Mouse (Mus musculus): Measurements from ENCODE around the gene Gpr39.

DNA sequence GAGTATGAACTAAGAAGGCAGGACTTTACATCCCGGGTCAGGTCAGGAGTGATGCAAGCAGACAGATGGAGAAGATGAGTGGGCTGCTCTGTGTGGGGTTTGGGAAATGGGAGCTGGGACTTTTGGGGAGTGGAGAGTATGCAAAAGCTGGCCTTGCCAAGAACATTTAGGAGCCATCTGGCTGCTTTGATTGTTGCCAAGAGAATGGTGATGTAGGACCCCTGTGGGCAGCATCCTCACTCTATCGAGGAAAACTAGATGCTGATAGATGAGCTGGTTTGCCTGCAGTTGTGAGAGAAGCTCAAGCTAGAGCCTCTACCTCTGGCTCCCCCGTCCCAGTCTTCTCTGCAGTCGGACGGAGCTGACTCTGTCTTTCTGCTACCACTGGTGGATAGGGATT, 47.5 kb downstream of the Gpr39 start:
- TF ChIP-seq CTCF (IDR thresholded peaks at IDR 0.05; ENCODE audit: extremely low read depth, insufficient read length, insufficient replicate concordance, low read depth, low read length), result no peak
- no peak for TF ChIP-seq POLR2A (IDR thresholded peaks at IDR 0.05; ENCODE audit: low read depth, low read length)
